Mouse (Mus musculus): ENCODE measurements around the gene Tbl1x. TPM values are rescaled to one million over a fixed set of nuclear protein-coding genes. Genes with fewer than 3 reads are reported as not detected.

The Tbl1x gene
- total and polyA plus RNA-seq, 3 experiments, result 22.0 to 65.2 (median 27.0) TPM

GRCm38 (mm10) chrX:77640301-77640700 lies 129.5 kb downstream of the Tbl1x start:
- DNase-seq (ENCODE audit: extremely low read depth), result no peak
- dilution Hi-C loops (cut with MboI; ENCODE audit: extremely low pct_ligation_motif_present, extremely low pct_unique_long_range_greater_than_20kb, low sequenced_read_pairs), result no loop called here
- in situ Hi-C loops (cut with MboI; ENCODE audit: low pct_ligation_motif_present, low pct_unique_long_range_greater_than_20kb, low sequenced_read_pairs), result loop anchor here (25.0 kb wide), 1 partner anchor 128 kb away; the partner anchor contains the start of gene Tbl1x

GRCm38 (mm10) chrX:77646164-77646563 lies 135.4 kb downstream of the Tbl1x start:
- no peaks in the 10 kb centered on the region for H3K79me2 ChIP-seq (replicated peaks; ENCODE audit: control insufficient read depth, extremely low read depth, insufficient read depth, poor library complexity, severe bottlenecking)
- dilution Hi-C loops (cut with MboI; ENCODE audit: extremely low pct_ligation_motif_present, extremely low pct_unique_long_range_greater_than_20kb, low sequenced_read_pairs), result no loop called here

More at GRCm38 (mm10) chrX:77640301-77640700, 129.5 kb downstream of the Tbl1x start:
- H3K79me2 ChIP-seq (replicated peaks; ENCODE audit: control insufficient read depth, extremely low read depth, insufficient read depth, poor library complexity, severe bottlenecking), result no peaks in the 10 kb centered on the region
- no peak overlapping the region for H3K9ac ChIP-seq (ENCODE audit: insufficient read depth, low read depth)
- no peak overlapping the region for H3K4me3 ChIP-seq (replicated peaks in 1 of 3; ENCODE audit: low read depth in 2 of 3, low read length in 2 of 3, poor library complexity in 1 of 3)
- no peaks in the 10 kb centered on the region for H3K27me3 ChIP-seq (replicated peaks)
- TF ChIP-seq TCF12 (IDR thresholded peaks at IDR 0.05; ENCODE audit: low read depth, low read length) (no peak), JUN (IDR thresholded peaks at IDR 0.05; ENCODE audit: insufficient read depth, low read depth, low read length) (no peak), BHLHE40 (IDR thresholded peaks at IDR 0.05; ENCODE audit: low read depth, low read length) (no peak), IRF4 (IDR thresholded peaks at IDR 0.05; ENCODE audit: low read depth, low read length) (no peak), NRF1 (IDR thresholded peaks at IDR 0.05; ENCODE audit: low read depth, low read length) (no peak), CHD2 (IDR thresholded peaks at IDR 0.05; ENCODE audit: low read length) (no peak), TBP (conservative IDR thresholded peaks at IDR 0.05; ENCODE audit: low read depth, low read length) (no peak), KAT2A (IDR thresholded peaks at IDR 0.05; ENCODE audit: insufficient replicate concordance, low read length) (no peak)
- no peaks in the 10 kb centered on the region for H3K4me1 ChIP-seq (ENCODE audit: control insufficient read depth in 1 of 2, insufficient read depth in 2 of 2)
- no peak overlapping the region for H3K27ac ChIP-seq (ENCODE audit: insufficient read depth, low read depth)
- no peak overlapping the region for H3K4me2 ChIP-seq (ENCODE audit: insufficient read depth, low read depth, poor library complexity, severe bottlenecking)
- H3K36me3 ChIP-seq (replicated peaks in 1 of 2; ENCODE audit: control insufficient read depth in 1 of 2, insufficient read depth in 1 of 2, low read length in 1 of 2), result peaks cover 7 to 41% of the 10 kb centered on the region in 2 experiments
- H3K9me3 ChIP-seq (replicated peaks; ENCODE audit: low read length), result no peaks in the 10 kb centered on the region

GRCm38 (mm10) chrX:77650246-77650645 lies 139.4 kb downstream of the Tbl1x start:
- no peaks in the 10 kb centered on the region for H3K79me2 ChIP-seq (replicated peaks; ENCODE audit: control insufficient read depth, extremely low read depth, insufficient read depth, poor library complexity, severe bottlenecking)
- H3K4me1 ChIP-seq (ENCODE audit: control insufficient read depth in 1 of 2, insufficient read depth in 2 of 2), result peaks cover 3 to 20% of the 10 kb centered on the region in 2 experiments; a peak in 3 of 4 replicates
- no peak overlapping the region for H3K4me2 ChIP-seq (ENCODE audit: insufficient read depth, low read depth, poor library complexity, severe bottlenecking)
- TF ChIP-seq HCFC1 (IDR thresholded peaks at IDR 0.05; ENCODE audit: low read depth, low read length), result no peak
- no peak for TF ChIP-seq MEF2A (IDR thresholded peaks at IDR 0.05; ENCODE audit: borderline replicate concordance, low read depth, low read length)
- TF ChIP-seq TBP (conservative IDR thresholded peaks at IDR 0.05; ENCODE audit: low read depth, low read length), result no peak
- no peak for TF ChIP-seq MAFK (IDR thresholded peaks at IDR 0.05; ENCODE audit: insufficient replicate concordance, low read length)
- no peak for TF ChIP-seq IRF4 (IDR thresholded peaks at IDR 0.05; ENCODE audit: low read depth, low read length)
- TF ChIP-seq MAX (IDR thresholded peaks at IDR 0.05; ENCODE audit: low read length), result no peak
- no peak for TF ChIP-seq UBTF (IDR thresholded peaks at IDR 0.05; ENCODE audit: low read depth, low read length)
- TF ChIP-seq USF1 (IDR thresholded peaks at IDR 0.05; ENCODE audit: low read depth, low read length), result no peak
- no peak overlapping the region for H3K27ac ChIP-seq (ENCODE audit: insufficient read depth, low read depth)
- DNase-seq (ENCODE audit: extremely low read depth), result peak; percentile 9
- H3K4me3 ChIP-seq (replicated peaks in 1 of 3; ENCODE audit: low read depth in 2 of 3, low read length in 2 of 3, poor library complexity in 1 of 3), result no peak overlapping the region
- H3K36me3 ChIP-seq (replicated peaks in 1 of 2; ENCODE audit: control insufficient read depth in 1 of 2, insufficient read depth in 1 of 2, low read length in 1 of 2), result peaks cover 34 to 68% of the 10 kb centered on the region in 2 experiments
- dilution Hi-C loops (cut with MboI; ENCODE audit: extremely low pct_ligation_motif_present, extremely low pct_unique_long_range_greater_than_20kb, low sequenced_read_pairs) (no loop called here), in situ Hi-C loops (cut with MboI; ENCODE audit: low pct_ligation_motif_present, low pct_unique_long_range_greater_than_20kb, low sequenced_read_pairs) (no loop called here)
- H3K9me3 ChIP-seq (replicated peaks; ENCODE audit: low read length), result no peaks in the 10 kb centered on the region
- H3K9ac ChIP-seq (ENCODE audit: insufficient read depth, low read depth), result no peak overlapping the region
- no peaks in the 10 kb centered on the region for H3K27me3 ChIP-seq (replicated peaks)

More at GRCm38 (mm10) chrX:77646164-77646563, 135.4 kb downstream of the Tbl1x start:
- H3K36me3 ChIP-seq (replicated peaks in 1 of 2; ENCODE audit: control insufficient read depth in 1 of 2, insufficient read depth in 1 of 2, low read length in 1 of 2), result peaks cover 33 to 67% of the 10 kb centered on the region in 2 experiments
- no peak overlapping the region for H3K4me3 ChIP-seq (replicated peaks in 1 of 3; ENCODE audit: low read depth in 2 of 3, low read length in 2 of 3, poor library complexity in 1 of 3)
- no peak for DNase-seq (ENCODE audit: extremely low read depth)
- no peak overlapping the region for H3K9ac ChIP-seq (ENCODE audit: insufficient read depth, low read depth)
- no peak overlapping the region for H3K4me2 ChIP-seq (ENCODE audit: insufficient read depth, low read depth, poor library complexity, severe bottlenecking)
- no peak overlapping the region for H3K27ac ChIP-seq (ENCODE audit: insufficient read depth, low read depth)
- in situ Hi-C loops (cut with MboI; ENCODE audit: low pct_ligation_motif_present, low pct_unique_long_range_greater_than_20kb, low sequenced_read_pairs), result loop anchor here (25.0 kb wide), 1 partner anchor 134 kb away; the partner anchor contains the start of gene Tbl1x
- H3K27me3 ChIP-seq (replicated peaks), result no peaks in the 10 kb centered on the region
- H3K4me1 ChIP-seq (ENCODE audit: control insufficient read depth in 1 of 2, insufficient read depth in 2 of 2), result peaks cover 3 to 15% of the 10 kb centered on the region in 2 experiments; a peak in 3 of 4 replicates
- H3K9me3 ChIP-seq (replicated peaks; ENCODE audit: low read length), result no peaks in the 10 kb centered on the region
- no peak for TF ChIP-seq POLR2A (IDR thresholded peaks at IDR 0.05; ENCODE audit: low read depth, low read length)
- TF ChIP-seq ZC3H11A (IDR thresholded peaks at IDR 0.05; ENCODE audit: low read depth, low read length), result no peak
- TF ChIP-seq SIN3A (IDR thresholded peaks at IDR 0.05; ENCODE audit: low read length), result no peak
- TF ChIP-seq SMC3 (IDR thresholded peaks at IDR 0.05; ENCODE audit: low read depth, low read length), result no peak
